ENCODE assay signal across 30 mouse cellular contexts in the genomic region with DNA sequence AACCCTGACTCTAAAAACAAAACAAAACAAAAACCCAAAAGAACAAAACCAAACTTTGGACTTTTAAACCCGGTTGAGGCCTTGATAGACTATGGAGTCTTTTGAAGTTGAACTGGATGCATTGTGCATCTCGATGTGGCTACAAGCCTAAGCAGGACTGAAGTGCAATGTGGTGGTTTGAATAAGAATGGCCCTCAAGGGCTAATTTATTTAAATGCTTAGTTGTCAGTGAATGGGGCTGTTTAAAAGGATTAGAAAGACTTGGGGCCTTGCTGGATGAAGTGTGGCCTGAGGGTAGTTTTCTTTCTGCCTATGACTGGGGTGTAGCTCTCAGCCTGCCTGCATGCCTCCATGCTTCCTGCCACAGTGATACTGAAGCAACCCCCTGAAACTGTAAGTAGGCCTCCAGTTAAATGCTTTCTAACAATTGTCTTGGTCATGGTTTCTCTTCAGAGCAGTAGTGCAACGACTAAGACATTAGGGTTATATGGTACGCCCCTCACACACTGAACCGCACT. TPM values are rescaled to one million over a fixed set of nuclear protein-coding genes. Genes with fewer than 3 reads are reported as not detected.
DNase-seq lines count a peak whose midpoint lies in the region; ATAC-seq and TF ChIP-seq lines count a peak whose summit lies in the region.
"Had no signal": no experiment of that assay in that cellular context is flagged by ENCODE, and none has a peak within 500 bp of the region (broad histone marks: within the 10 kb centered on the region; RNA-seq: fewer than 3 reads in every experiment).

No protein-coding gene starts in this region.

- H3K9me3 ChIP-seq in E14TG2a.4 (ENCODE audit: low read length) = peaks cover 17% of the 10 kb centered on the region
- H3K9me3 ChIP-seq: embryonic facial prominence, embryonic 13.5 days; embryonic facial prominence, embryonic 15.5 days; forebrain, embryonic 13.5 days; forebrain, embryonic 15.5 days had no signal

- no peaks in the 10 kb centered on the region for H3K27me3 ChIP-seq in E14TG2a.4 (ENCODE audit: insufficient read depth, low read length)
- H3K27me3 ChIP-seq: CH12.LX; embryonic facial prominence, embryonic 13.5 days; embryonic facial prominence, embryonic 15.5 days; forebrain, embryonic 13.5 days; forebrain, embryonic 15.5 days had no signal

- no peak for TF ChIP-seq CTCF in E14TG2a.4 (conservative IDR thresholded peaks at IDR 0.05; ENCODE audit: low read length)
- TF ChIP-seq CTCF in brain, embryonic 14.5 days (IDR thresholded peaks at IDR 0.05; ENCODE audit: borderline replicate concordance, extremely low read depth, insufficient read depth, insufficient read length) = no peak

- TF ChIP-seq POLR2A in brain, embryonic 14.5 days (IDR thresholded peaks at IDR 0.05; ENCODE audit: borderline replicate concordance, extremely low read depth, insufficient read depth, insufficient read length, poor library complexity, severe bottlenecking) = no peak

- peaks cover 59% of the 10 kb centered on the region for H3K4me1 ChIP-seq in E14TG2a.4 (replicated peaks; ENCODE audit: low read depth, low read length)
- H3K4me1 ChIP-seq: embryonic facial prominence, embryonic 13.5 days; embryonic facial prominence, embryonic 15.5 days; forebrain, embryonic 10.5 days; forebrain, embryonic 13.5 days; forebrain, embryonic 15.5 days had no signal

- H3K36me3 ChIP-seq in E14TG2a.4 (ENCODE audit: insufficient read depth, low read length) = peaks cover 12% of the 10 kb centered on the region; the same call in 1 of the 2 replicates
- H3K36me3 ChIP-seq: embryonic facial prominence, embryonic 13.5 days; embryonic facial prominence, embryonic 15.5 days; forebrain, embryonic 10.5 days; forebrain, embryonic 15.5 days; G1E had no signal

- H3K4me3 ChIP-seq in E14TG2a.4 (replicated peaks; ENCODE audit: low read length) = peak overlapping the region; percentile 24; the same call in 1 of the 2 replicates
- H3K4me3 ChIP-seq: embryonic facial prominence, embryonic 13.5 days; embryonic facial prominence, embryonic 15.5 days; erythroblast, embryonic 14.5 days; forebrain, embryonic 10.5 days; forebrain, embryonic 13.5 days; forebrain, embryonic 15.5 days had no signal

- no peak for ATAC-seq in cerebellum, adult (ENCODE audit: insufficient number of reproducible peaks, low FRiP score, low TSS enrichment)
- ATAC-seq: activated CD4-positive, CD25-positive, alpha-beta regulatory T cell, adult 4 months; CD4-positive, CD25-positive, alpha-beta regulatory T cell, adult 4 months; forebrain, embryonic 13.5 days; forebrain, embryonic 15.5 days; forebrain, postnatal 0 days; Patski had no signal

- DNase-seq in ES-CJ7 (ENCODE audit: low read depth, low spot score) (peak; percentile 94), R1 (ENCODE audit: low read depth, low spot score) (peak; percentile 92)
- peak; percentile 40 for DNase-seq in brain, embryonic 14.5 days (ENCODE audit: low read depth)
- DNase-seq in adrenal gland, postnatal 4 days (ENCODE audit: low spot score in 2 of 2) = no peak
- no peak for DNase-seq in adrenal gland, postnatal 25 days
- DNase-seq: adrenal gland, adult 8-10 months; adrenal gland, postnatal 14 days; B cell, adult 2 months; cerebellum, adult 11-12 months; cerebellum, adult 2 months; cerebellum, adult 9-10 months; cerebellum, postnatal 10 days; cerebellum, postnatal 25 days; forebrain, postnatal 0 days had no signal

RNA-seq across cellular contexts. Expression of gene Dmrt1, which starts 26.2 kb away (rescaled TPM):
- 0.05 and 0.20 TPM in 2 replicates for polyA plus RNA-seq in brain, embryonic 14.5 days (2012; rRNA removed)
- not detected for total RNA-seq in adrenal gland, postnatal 4 days (2021)
- not detected in 2 replicates for total RNA-seq in adrenal gland, postnatal 25 days (2021)
- total RNA-seq: adrenal gland, adult 18-20 months; adrenal gland, adult 8-10 months; adrenal gland, postnatal 14 days; forebrain, postnatal 0 days; G1E; gastrocnemius, adult 18-20 months had no signal
- polyA plus RNA-seq: activated CD4-positive, CD25-positive, alpha-beta regulatory T cell, adult 4 months; CD4-positive, CD25-positive, alpha-beta regulatory T cell, adult 4 months; cerebellum, adult 2 months; cortical plate, adult 2 months; erythroblast, embryonic 14.5 days; forebrain, postnatal 0 days; G1E; Patski had no signal

Comparison
In these comparisons a context has a peak if more than half of its experiments do, and no peak if none do; other contexts are left out.
1. DNase-seq: peak in ES-CJ7 (single experiment), R1 (single experiment) and brain, embryonic 14.5 days (single experiment); none in adrenal gland, postnatal 4 days (0 of 2) and adrenal gland, postnatal 25 days (single experiment).